Mouse (Mus musculus): Measurements from ENCODE around the gene Ppm1m. TPM values are rescaled to one million over a fixed set of nuclear protein-coding genes. Genes with fewer than 3 reads are reported as not detected.

Ppm1m gene
- total and polyA plus RNA-seq, 3 experiments = 10.8 to 18.9 (median 12.1) TPM

- no peak for DNase-seq
- no peak overlapping the region for H3K9ac ChIP-seq (ENCODE audit: low read depth, low read length)
- H3K27ac ChIP-seq = no peak overlapping the region
- 74% methylated on average over 1 of the region's 1 CpGs for WGBS
- H3K4me1 ChIP-seq (ENCODE audit: control insufficient read depth, insufficient read depth, low read length) = peaks cover 3% of the 10 kb centered on the region
- H3K4me3 ChIP-seq = no peak overlapping the region
- intact Hi-C loops (cut with DNase I) = no loop called here
- no peaks in the 10 kb centered on the region; the same call in 1 of the 2 replicates for H3K36me3 ChIP-seq (ENCODE audit: control insufficient read depth, insufficient read depth, low read length)
- TF ChIP-seq CTCF (IDR thresholded peaks at IDR 0.05) (no peak), POLR2A (IDR thresholded peaks at IDR 0.05; ENCODE audit: insufficient read depth, low read depth, low read length) (no peak), EP300 (IDR thresholded peaks at IDR 0.05; ENCODE audit: insufficient read depth, low read depth, low read length) (no peak)
- no peaks in the 10 kb centered on the region for H3K79me2 ChIP-seq (replicated peaks; ENCODE audit: control insufficient read depth, insufficient read depth, low read length)
- no peaks in the 10 kb centered on the region for H3K27me3 ChIP-seq (ENCODE audit: control insufficient read depth, insufficient read depth, low read length)
These were observed 31.8 kb downstream of the Ppm1m start for GRCm38 (mm10) chr9:106167703-106168102.

- WGBS = 74% methylated on average over 3 of the region's 3 CpGs
- Histone ChIP-seq H3K79me2 (replicated peaks; ENCODE audit: control insufficient read depth, insufficient read depth, low read length) (no peaks in the 10 kb centered on the region), H3K36me3 (ENCODE audit: control insufficient read depth, insufficient read depth, low read length) (no peaks in the 10 kb centered on the region; the same call in 1 of the 2 replicates), H3K4me3 (no peak overlapping the region), H3K27ac (no peak overlapping the region), H3K27me3 (ENCODE audit: control insufficient read depth, insufficient read depth, low read length) (no peaks in the 10 kb centered on the region), H3K9ac (ENCODE audit: low read depth, low read length) (no peak overlapping the region), H3K4me1 (ENCODE audit: control insufficient read depth, insufficient read depth, low read length) (peaks cover 3% of the 10 kb centered on the region)
- intact Hi-C loops (cut with DNase I) = no loop called here
- no peak for DNase-seq
- TF ChIP-seq POLR2A (IDR thresholded peaks at IDR 0.05; ENCODE audit: insufficient read depth, low read depth, low read length) (no peak), EP300 (IDR thresholded peaks at IDR 0.05; ENCODE audit: insufficient read depth, low read depth, low read length) (no peak), CTCF (IDR thresholded peaks at IDR 0.05) (no peak)
These were observed 32.3 kb downstream of the Ppm1m start for GRCm38 (mm10) chr9:106167241-106167640.

GRCm38 (mm10) chr9:106166709-106167108, 32.8 kb downstream of the Ppm1m start:
- no peaks in the 10 kb centered on the region; the same call in 1 of the 2 replicates for H3K36me3 ChIP-seq (ENCODE audit: control insufficient read depth, insufficient read depth, low read length)
- H3K4me1 ChIP-seq (ENCODE audit: control insufficient read depth, insufficient read depth, low read length) = peaks cover 3% of the 10 kb centered on the region
- no peak overlapping the region for H3K4me3 ChIP-seq
- no peak for DNase-seq
- intact Hi-C loops (cut with DNase I) = no loop called here
- H3K27ac ChIP-seq = no peak overlapping the region
- no peaks in the 10 kb centered on the region for H3K79me2 ChIP-seq (replicated peaks; ENCODE audit: control insufficient read depth, insufficient read depth, low read length)
- WGBS = 45% methylated on average over 2 of the region's 2 CpGs
- no peak overlapping the region for H3K9ac ChIP-seq (ENCODE audit: low read depth, low read length)
- no peaks in the 10 kb centered on the region for H3K27me3 ChIP-seq (ENCODE audit: control insufficient read depth, insufficient read depth, low read length)
- TF ChIP-seq CTCF (IDR thresholded peaks at IDR 0.05) (no peak), POLR2A (IDR thresholded peaks at IDR 0.05; ENCODE audit: insufficient read depth, low read depth, low read length) (no peak), EP300 (IDR thresholded peaks at IDR 0.05; ENCODE audit: insufficient read depth, low read depth, low read length) (no peak)

GRCm38 (mm10) chr9:106160426-106160825, 39.1 kb downstream of the Ppm1m start:
- DNase-seq = no peak
- Histone ChIP-seq H3K9ac (ENCODE audit: low read depth, low read length) (peak overlapping the region; percentile 70), H3K79me2 (replicated peaks; ENCODE audit: control insufficient read depth, insufficient read depth, low read length) (no peaks in the 10 kb centered on the region), H3K4me1 (ENCODE audit: control insufficient read depth, insufficient read depth, low read length) (no peaks in the 10 kb centered on the region; the same call in 1 of the 2 replicates), H3K27me3 (ENCODE audit: control insufficient read depth, insufficient read depth, low read length) (no peaks in the 10 kb centered on the region), H3K36me3 (ENCODE audit: control insufficient read depth, insufficient read depth, low read length) (no peaks in the 10 kb centered on the region), H3K4me3 (peak overlapping the region; percentile 80), H3K27ac (peak overlapping the region; percentile 100)
- TF ChIP-seq POLR2A (IDR thresholded peaks at IDR 0.05; ENCODE audit: insufficient read depth, low read depth, low read length) (no peak), EP300 (IDR thresholded peaks at IDR 0.05; ENCODE audit: insufficient read depth, low read depth, low read length) (no peak), CTCF (IDR thresholded peaks at IDR 0.05) (no peak)
- WGBS = 29% methylated on average over 5 of the region's 5 CpGs
- intact Hi-C loops (cut with DNase I) = loop anchor here (5.0 kb wide), 1 partner anchor 37 kb away; the partner anchor contains the start of gene Ppm1m

GRCm38 (mm10) chr9:106159784-106160301, 39.7 kb downstream of the Ppm1m start:
- H3K27me3 ChIP-seq (ENCODE audit: control insufficient read depth, insufficient read depth, low read length) = no peaks in the 10 kb centered on the region
- no peaks in the 10 kb centered on the region for H3K36me3 ChIP-seq (ENCODE audit: control insufficient read depth, insufficient read depth, low read length)
- no peaks in the 10 kb centered on the region for H3K79me2 ChIP-seq (replicated peaks; ENCODE audit: control insufficient read depth, insufficient read depth, low read length)
- H3K4me1 ChIP-seq (ENCODE audit: control insufficient read depth, insufficient read depth, low read length) = no peaks in the 10 kb centered on the region; the same call in 1 of the 2 replicates
- H3K4me3 ChIP-seq = peak overlapping the region; percentile 80
- peak; percentile 95 to 97 for DNase-seq
- H3K9ac ChIP-seq (ENCODE audit: low read depth, low read length) = peak overlapping the region; percentile 70
- TF ChIP-seq CTCF (IDR thresholded peaks at IDR 0.05) (no peak), EP300 (IDR thresholded peaks at IDR 0.05; ENCODE audit: insufficient read depth, low read depth, low read length) (peak; percentile 72), POLR2A (IDR thresholded peaks at IDR 0.05; ENCODE audit: insufficient read depth, low read depth, low read length) (peak; percentile 87)
- intact Hi-C loops (cut with DNase I) = loop anchor here (1.0 to 5.0 kb wide), 3 partner anchors 10 to 52 kb away; partner anchors contain the start of genes Ppm1m and Wdr82
- WGBS = under 1% methylated on average over 24 of the region's 24 CpGs
- H3K27ac ChIP-seq = peak overlapping the region; percentile 100

- Histone ChIP-seq H3K4me1 (ENCODE audit: control insufficient read depth, insufficient read depth, low read length) (no peaks in the 10 kb centered on the region; the same call in 1 of the 2 replicates), H3K36me3 (ENCODE audit: control insufficient read depth, insufficient read depth, low read length) (no peaks in the 10 kb centered on the region), H3K27ac (peak overlapping the region; percentile 100), H3K9ac (ENCODE audit: low read depth, low read length) (no peak overlapping the region), H3K4me3 (peak overlapping the region; percentile 80), H3K79me2 (replicated peaks; ENCODE audit: control insufficient read depth, insufficient read depth, low read length) (no peaks in the 10 kb centered on the region), H3K27me3 (ENCODE audit: control insufficient read depth, insufficient read depth, low read length) (no peaks in the 10 kb centered on the region)
- intact Hi-C loops (cut with DNase I) = loop anchor here (1.0 to 5.0 kb wide), 2 partner anchors 11 to 53 kb away; partner anchors contain the start of gene Wdr82
- WGBS = 82% methylated on average over 9 of the region's 9 CpGs
- no peak for TF ChIP-seq CTCF (IDR thresholded peaks at IDR 0.05)
- no peak for TF ChIP-seq POLR2A (IDR thresholded peaks at IDR 0.05; ENCODE audit: insufficient read depth, low read depth, low read length)
- no peak for TF ChIP-seq EP300 (IDR thresholded peaks at IDR 0.05; ENCODE audit: insufficient read depth, low read depth, low read length)
- no peak for DNase-seq
These were observed 40.3 kb downstream of the Ppm1m start for GRCm38 (mm10) chr9:106159237-106159636.
